Mouse (Mus musculus) liver, adult 2 months (tissue): ENCODE measurements around the gene Ddx4.

Source experiments
- CTCF ChIP-seq: fragments of 200-500 bp; IDR thresholded peaks from 2 replicates; pipeline ENCODE4 v1.5.1; 2011; ENCODE audit warnings: low read depth, low read length, control low read depth
- POLR2A ChIP-seq: fragments of 200-500 bp; IDR thresholded peaks from 2 replicates; pipeline ENCODE4 v1.6.1; 2011; ENCODE audit warnings: low read length, control low read depth; ENCODE audit not compliant: insufficient read depth; ENCODE audit errors: extremely low read depth

DNA sequence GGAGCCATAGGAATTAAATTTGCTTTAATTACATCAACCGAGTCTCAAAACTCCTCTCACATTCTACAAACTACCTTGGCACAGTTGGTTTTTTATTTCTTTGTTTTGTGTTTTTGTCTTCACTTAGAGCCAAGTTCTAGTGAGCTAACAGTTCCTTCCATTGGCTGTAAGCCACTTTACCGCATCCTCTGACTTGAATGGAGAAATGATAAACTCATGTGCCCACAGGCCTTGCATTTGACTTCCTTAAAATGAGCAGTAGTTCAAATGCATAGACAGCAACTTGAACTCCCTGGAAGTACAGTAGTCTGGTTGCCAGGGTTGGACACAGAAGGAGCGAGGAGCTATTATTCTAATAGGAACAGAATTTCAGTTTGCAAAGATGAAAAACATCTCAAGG is 9.4 kb downstream of the Ddx4 start:
- no peak for TF ChIP-seq CTCF
- TF ChIP-seq POLR2A, result no peak
